Mouse (Mus musculus) adrenal gland, postnatal 25 days (tissue): ENCODE results near the gene Lyrm2. TPM values are rescaled to one million over a fixed set of nuclear protein-coding genes. Genes with fewer than 3 reads are reported as not detected.

ENCODE experiments used
- total RNA-seq: library from RNA; stranded (reverse); gene quantifications from 2 replicates; pipeline ENCODE4 v1.2.3, GENCODE M21; 2021

Lyrm2 gene
- total RNA-seq, 1 experiment from 2014 or later = 65.9 TPM

Other genes with a start within 250 kb of the Lyrm2 start
- gene Gja10, start 197.5 kb upstream of the Lyrm2 start, total RNA-seq = not detected in 2 replicates
- 10.2 and 11.6 TPM in 2 replicates for gene Casp8ap2, start 184.8 kb upstream of the Lyrm2 start, total RNA-seq
- gene Mdn1, start 143.1 kb upstream of the Lyrm2 start, total RNA-seq = 29.9 and 36.3 TPM in 2 replicates
- gene Ankrd6, start 150.6 kb downstream of the Lyrm2 start, total RNA-seq = 2.4 and 4.8 TPM in 2 replicates
- gene Rragd, start 182.8 kb downstream of the Lyrm2 start, total RNA-seq = 7.3 and 10.8 TPM in 2 replicates
- gene Ube2j1, start 231.2 kb downstream of the Lyrm2 start, total RNA-seq = 59.8 and 61.4 TPM in 2 replicates